Mouse (Mus musculus) left cerebral cortex, postnatal 10 days (tissue): ENCODE measurements around the gene Slc39a7. TPM values are rescaled to one million over a fixed set of nuclear protein-coding genes. Genes with fewer than 3 reads are reported as not detected.

Source experiments
- DNase-seq, 2 experiments: peaks; one replicate each; pipeline ENCODE4 v3.0.0; 2021 to 2022; ENCODE audit warnings: low spot score in 2 of 2, mixed read lengths in 1 of 2; ENCODE audit errors: extremely low spot score in 1 of 2
- intact Hi-C: fragments of 180-260 bp; cut with DNase I; formaldehyde crosslinking; loops from one replicate; pipeline ENCODE4 v1.15.1; 2025
- total RNA-seq, 2 experiments: library from RNA; stranded (reverse); gene quantifications; 2 replicates each; pipeline ENCODE4 v1.2.3; 2021

The Slc39a7 gene
- total RNA-seq, 2 experiments from 2014 or later: 90.7 to 101 TPM

GRCm38 (mm10) chr17:34033441-34033840 is 2.0 kb upstream of the Slc39a7 start:
- DNase-seq: peak in 1 of 2 experiments; percentile 59
- intact Hi-C loops: no loop called here

GRCm38 (mm10) chr17:34032806-34033205 is 1.3 kb upstream of the Slc39a7 start:
- DNase-seq: peak in 1 of 2 experiments; percentile 67
- intact Hi-C loops: no loop called here

GRCm38 (mm10) chr17:34032174-34032632 is 721 bp upstream of the Slc39a7 start:
- DNase-seq: no peak
- intact Hi-C loops: no loop called here

- intact Hi-C loops: no loop called here
These were observed 588 bp downstream of the Slc39a7 start for GRCm38 (mm10) chr17:34030861-34031326.

GRCm38 (mm10) chr17:34029890-34030595 is 1.4 kb downstream of the Slc39a7 start:
- intact Hi-C loops: no loop called here
- no peak for DNase-seq

More at GRCm38 (mm10) chr17:34030861-34031326, 588 bp downstream of the Slc39a7 start:
- peak in 1 of 2 experiments; percentile 67 for DNase-seq

- intact Hi-C loops: no loop called here
- no peak for DNase-seq
These were observed 2.2 kb downstream of the Slc39a7 start for GRCm38 (mm10) chr17:34029150-34029889.

GRCm38 (mm10) chr17:34028501-34029149 is 2.9 kb downstream of the Slc39a7 start:
- intact Hi-C loops: no loop called here
- no peak for DNase-seq

GRCm38 (mm10) chr17:34027656-34028223 is 3.7 kb downstream of the Slc39a7 start, which contains the start of gene H2-Ke6:
H2-Ke6 (minus strand) TSS chr17:34028060.
- DNase-seq: peak; percentile 88 to 96
- intact Hi-C loops: no loop called here

GRCm38 (mm10) chr17:34026917-34027655 is 4.4 kb downstream of the Slc39a7 start:
- no peak for DNase-seq
- intact Hi-C loops: no loop called here

GRCm38 (mm10) chr17:34026221-34026620 is 5.3 kb downstream of the Slc39a7 start:
- intact Hi-C loops: no loop called here
- DNase-seq: no peak

- DNase-seq: peak in 1 of 2 experiments; percentile 61
- intact Hi-C loops: no loop called here
These were observed 5.7 kb downstream of the Slc39a7 start for GRCm38 (mm10) chr17:34025756-34026151.

GRCm38 (mm10) chr17:34024861-34025755 is 6.4 kb downstream of the Slc39a7 start:
- peak in 1 of 2 experiments; percentile 74 for DNase-seq
- intact Hi-C loops: no loop called here

GRCm38 (mm10) chr17:34024317-34024821 is 7.1 kb downstream of the Slc39a7 start, which contains the start of gene Ring1:
Ring1 (minus strand) TSS chr17:34024680.
- intact Hi-C loops: no loop called here
- peak; percentile 86 to 93 for DNase-seq

- intact Hi-C loops: no loop called here
- no peak for DNase-seq
These were observed 7.8 kb downstream of the Slc39a7 start for GRCm38 (mm10) chr17:34023678-34024077.

- DNase-seq: peak in 1 of 2 experiments; percentile 32
- intact Hi-C loops: no loop called here
These were observed 8.5 kb downstream of the Slc39a7 start for GRCm38 (mm10) chr17:34022987-34023386.

GRCm38 (mm10) chr17:34022414-34022783 is 9.1 kb downstream of the Slc39a7 start:
- DNase-seq: peak in 1 of 2 experiments; percentile 48
- intact Hi-C loops: no loop called here
